Mouse (Mus musculus): Measurements from ENCODE around the gene Bbs7.
A peak's percentile ranks its signal among the peaks of the same experiment; 100 is the strongest.

The Bbs7 gene

GRCm38 (mm10) chr3:36571361-36571826 is 41.9 kb downstream of the Bbs7 start:
- no peaks in the 10 kb centered on the region for H3K27me3 ChIP-seq (ENCODE audit: control insufficient read depth, insufficient read depth, low read length, poor library complexity, severe bottlenecking)
- peak; percentile 10 for DNase-seq (ENCODE audit: low read depth, low spot score)
- H3K36me3 ChIP-seq (ENCODE audit: control insufficient read depth, insufficient read depth, low read length, poor library complexity, severe bottlenecking): no peaks in the 10 kb centered on the region

GRCm38 (mm10) chr3:36569836-36570235 is 43.4 kb downstream of the Bbs7 start:
- H3K36me3 ChIP-seq (ENCODE audit: control insufficient read depth, insufficient read depth, low read length, poor library complexity, severe bottlenecking): peaks cover 4% of the 10 kb centered on the region; the same call in 1 of the 2 replicates
- no peak for DNase-seq (ENCODE audit: low read depth, low spot score)

GRCm38 (mm10) chr3:36563666-36564065 is 49.6 kb downstream of the Bbs7 start:
- Histone ChIP-seq H3K27me3 (ENCODE audit: control insufficient read depth, insufficient read depth, low read length, poor library complexity, severe bottlenecking) (no peaks in the 10 kb centered on the region), H3K36me3 (ENCODE audit: control insufficient read depth, insufficient read depth, low read length, poor library complexity, severe bottlenecking) (peaks cover 14% of the 10 kb centered on the region)
- no peak for DNase-seq (ENCODE audit: low read depth, low spot score)

More at GRCm38 (mm10) chr3:36569836-36570235, 43.4 kb downstream of the Bbs7 start:
- no peaks in the 10 kb centered on the region for H3K27me3 ChIP-seq (ENCODE audit: control insufficient read depth, insufficient read depth, low read length, poor library complexity, severe bottlenecking)

GRCm38 (mm10) chr3:36559606-36560005 is 53.7 kb downstream of the Bbs7 start:
- Histone ChIP-seq H3K27me3 (ENCODE audit: control insufficient read depth, insufficient read depth, low read length, poor library complexity, severe bottlenecking) (no peaks in the 10 kb centered on the region), H3K36me3 (ENCODE audit: control insufficient read depth, insufficient read depth, low read length, poor library complexity, severe bottlenecking) (peaks cover 18% of the 10 kb centered on the region)
- DNase-seq (ENCODE audit: low read depth, low spot score): no peak

GRCm38 (mm10) chr3:36557601-36558000 is 55.7 kb downstream of the Bbs7 start:
- peaks cover 13% of the 10 kb centered on the region for H3K36me3 ChIP-seq (ENCODE audit: control insufficient read depth, insufficient read depth, low read length, poor library complexity, severe bottlenecking)
- no peaks in the 10 kb centered on the region for H3K27me3 ChIP-seq (ENCODE audit: control insufficient read depth, insufficient read depth, low read length, poor library complexity, severe bottlenecking)
- DNase-seq (ENCODE audit: low read depth, low spot score): no peak

- H3K36me3 ChIP-seq (ENCODE audit: control insufficient read depth, insufficient read depth, low read length, poor library complexity, severe bottlenecking): peaks cover 9% of the 10 kb centered on the region
- DNase-seq (ENCODE audit: low read depth, low spot score): peak; percentile 90
- H3K27me3 ChIP-seq (ENCODE audit: control insufficient read depth, insufficient read depth, low read length, poor library complexity, severe bottlenecking): no peaks in the 10 kb centered on the region
These were observed 60.8 kb downstream of the Bbs7 start, which contains the start of gene Exosc9 for GRCm38 (mm10) chr3:36552406-36553047. TSS of gene Exosc9 (plus strand) at chr3:36552606.

GRCm38 (mm10) chr3:36551851-36552384 is 61.4 kb downstream of the Bbs7 start:
- peaks cover 9% of the 10 kb centered on the region for H3K36me3 ChIP-seq (ENCODE audit: control insufficient read depth, insufficient read depth, low read length, poor library complexity, severe bottlenecking)
- no peaks in the 10 kb centered on the region for H3K27me3 ChIP-seq (ENCODE audit: control insufficient read depth, insufficient read depth, low read length, poor library complexity, severe bottlenecking)
- peak; percentile 27 for DNase-seq (ENCODE audit: low read depth, low spot score)

- H3K27me3 ChIP-seq (ENCODE audit: control insufficient read depth, insufficient read depth, low read length, poor library complexity, severe bottlenecking): no peaks in the 10 kb centered on the region
- H3K36me3 ChIP-seq (ENCODE audit: control insufficient read depth, insufficient read depth, low read length, poor library complexity, severe bottlenecking): peaks cover 9% of the 10 kb centered on the region; the same call in 1 of the 2 replicates
- peak; percentile 2 for DNase-seq (ENCODE audit: low read depth, low spot score)
These were observed 61.9 kb downstream of the Bbs7 start for GRCm38 (mm10) chr3:36551343-36551742.

GRCm38 (mm10) chr3:36544961-36545360 is 68.3 kb downstream of the Bbs7 start:
- no peaks in the 10 kb centered on the region for H3K27me3 ChIP-seq (ENCODE audit: control insufficient read depth, insufficient read depth, low read length, poor library complexity, severe bottlenecking)
- no peak for DNase-seq (ENCODE audit: low read depth, low spot score)
- H3K36me3 ChIP-seq (ENCODE audit: control insufficient read depth, insufficient read depth, low read length, poor library complexity, severe bottlenecking): no peaks in the 10 kb centered on the region

- DNase-seq (ENCODE audit: low read depth, low spot score): no peak
- H3K27me3 ChIP-seq (ENCODE audit: control insufficient read depth, insufficient read depth, low read length, poor library complexity, severe bottlenecking): no peaks in the 10 kb centered on the region
- no peaks in the 10 kb centered on the region for H3K36me3 ChIP-seq (ENCODE audit: control insufficient read depth, insufficient read depth, low read length, poor library complexity, severe bottlenecking)
These were observed 71.9 kb downstream of the Bbs7 start for GRCm38 (mm10) chr3:36541399-36541798.

GRCm38 (mm10) chr3:36540756-36541155 is 72.5 kb downstream of the Bbs7 start:
- DNase-seq (ENCODE audit: low read depth, low spot score): no peak
- no peaks in the 10 kb centered on the region for H3K36me3 ChIP-seq (ENCODE audit: control insufficient read depth, insufficient read depth, low read length, poor library complexity, severe bottlenecking)
- H3K27me3 ChIP-seq (ENCODE audit: control insufficient read depth, insufficient read depth, low read length, poor library complexity, severe bottlenecking): no peaks in the 10 kb centered on the region

GRCm38 (mm10) chr3:36537701-36538470 is 75.4 kb downstream of the Bbs7 start:
- Histone ChIP-seq H3K36me3 (ENCODE audit: control insufficient read depth, insufficient read depth, low read length, poor library complexity, severe bottlenecking) (no peaks in the 10 kb centered on the region), H3K27me3 (ENCODE audit: control insufficient read depth, insufficient read depth, low read length, poor library complexity, severe bottlenecking) (no peaks in the 10 kb centered on the region)
- DNase-seq (ENCODE audit: low read depth, low spot score): no peak

GRCm38 (mm10) chr3:36536041-36536440 is 77.2 kb downstream of the Bbs7 start:
- no peak for DNase-seq (ENCODE audit: low read depth, low spot score)
- no peaks in the 10 kb centered on the region for H3K27me3 ChIP-seq (ENCODE audit: control insufficient read depth, insufficient read depth, low read length, poor library complexity, severe bottlenecking)
- no peaks in the 10 kb centered on the region for H3K36me3 ChIP-seq (ENCODE audit: control insufficient read depth, insufficient read depth, low read length, poor library complexity, severe bottlenecking)

GRCm38 (mm10) chr3:36533201-36533672 is 80.0 kb downstream of the Bbs7 start:
- Histone ChIP-seq H3K36me3 (ENCODE audit: control insufficient read depth, insufficient read depth, low read length, poor library complexity, severe bottlenecking) (no peaks in the 10 kb centered on the region), H3K27me3 (ENCODE audit: control insufficient read depth, insufficient read depth, low read length, poor library complexity, severe bottlenecking) (no peaks in the 10 kb centered on the region)
- no peak for DNase-seq (ENCODE audit: low read depth, low spot score)

- peak; percentile 3 for DNase-seq (ENCODE audit: low read depth, low spot score)
- Histone ChIP-seq H3K27me3 (ENCODE audit: control insufficient read depth, insufficient read depth, low read length, poor library complexity, severe bottlenecking) (no peaks in the 10 kb centered on the region), H3K36me3 (ENCODE audit: control insufficient read depth, insufficient read depth, low read length, poor library complexity, severe bottlenecking) (no peaks in the 10 kb centered on the region)
These were observed 80.5 kb downstream of the Bbs7 start for GRCm38 (mm10) chr3:36532738-36533137.
